Mouse (Mus musculus): ENCODE results near the gene Lrrc7. TPM values are rescaled to one million over a fixed set of nuclear protein-coding genes. Genes with fewer than 3 reads are reported as not detected.

Lrrc7 gene
- polyA plus RNA-seq, 2 experiments, result 1.0 to 1.5 TPM

DNA sequence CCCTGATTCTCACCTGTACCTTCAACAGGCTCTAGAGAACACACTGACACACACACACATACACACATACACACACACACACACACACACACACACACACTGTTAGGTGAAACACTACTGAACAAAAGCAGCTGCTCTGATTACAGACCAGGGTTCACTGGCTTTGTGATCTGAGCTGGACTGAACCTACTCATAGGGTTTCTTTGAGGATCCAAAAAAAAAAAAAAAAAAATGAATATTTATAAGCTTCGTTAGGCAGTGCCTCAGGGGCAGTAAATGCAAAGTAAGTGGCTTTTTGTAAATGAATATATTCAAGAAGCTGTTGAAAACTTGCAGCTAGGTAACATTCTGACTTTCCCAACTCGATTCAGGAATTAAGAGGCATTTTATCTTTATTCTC, 354.2 kb downstream of the Lrrc7 start:
- no peak for TF ChIP-seq POLR2A (IDR thresholded peaks at IDR 0.05; ENCODE audit: borderline replicate concordance, extremely low read depth, insufficient read depth, insufficient read length)
- WGBS, result 45% methylated on average over 2 of the region's 2 CpGs
- H3K9me3 ChIP-seq (ENCODE audit: control insufficient read depth, low read length), result no peaks in the 10 kb centered on the region
- no peak for ATAC-seq (ENCODE audit: low FRiP score, low read depth)
- H3K27me3 ChIP-seq (ENCODE audit: control insufficient read depth, insufficient read depth, low read length), result no peaks in the 10 kb centered on the region
- no peaks in the 10 kb centered on the region for H3K36me3 ChIP-seq (ENCODE audit: control insufficient read depth, insufficient read depth, low read length)
- no peak overlapping the region for H3K4me3 ChIP-seq (replicated peaks; ENCODE audit: low read length)
- no peak overlapping the region for H3K9ac ChIP-seq (ENCODE audit: low read depth, low read length, severe bottlenecking)
- DNase-seq (ENCODE audit: low spot score), result no peak
- no peak overlapping the region for H3K27ac ChIP-seq (replicated peaks; ENCODE audit: low read depth, low read length)
- H3K4me2 ChIP-seq (replicated peaks; ENCODE audit: low read depth, low read length, severe bottlenecking), result no peak overlapping the region
- H3K4me1 ChIP-seq (ENCODE audit: control insufficient read depth, insufficient read depth, low read length), result no peaks in the 10 kb centered on the region; the same call in 1 of the 2 replicates

DNA sequence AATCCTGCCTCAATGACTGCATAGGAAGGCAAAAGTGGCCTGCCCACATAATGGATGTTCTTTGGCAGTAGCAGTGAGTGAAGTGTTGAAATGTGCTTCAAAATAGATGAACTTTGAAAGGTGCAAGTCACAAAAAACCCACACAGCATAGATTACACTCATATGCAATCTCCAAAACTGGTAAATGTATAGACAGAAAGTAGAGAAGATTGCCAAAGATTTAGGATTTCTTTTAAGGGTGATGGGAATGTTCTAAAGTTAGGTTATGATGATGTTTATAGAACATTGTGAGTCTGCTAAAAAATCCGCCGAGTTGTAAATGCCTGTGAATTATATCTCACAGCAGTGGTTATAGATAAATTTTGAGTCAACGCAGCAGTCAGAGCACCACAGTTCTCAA, 359.2 kb downstream of the Lrrc7 start:
- no peaks in the 10 kb centered on the region for H3K27me3 ChIP-seq (ENCODE audit: control insufficient read depth, insufficient read depth, low read length)
- H3K9me3 ChIP-seq (ENCODE audit: control insufficient read depth, low read length), result no peaks in the 10 kb centered on the region
- no peak overlapping the region for H3K4me3 ChIP-seq (replicated peaks; ENCODE audit: low read length)
- no peak overlapping the region for H3K27ac ChIP-seq (replicated peaks; ENCODE audit: low read depth, low read length)
- no peaks in the 10 kb centered on the region for H3K36me3 ChIP-seq (ENCODE audit: control insufficient read depth, insufficient read depth, low read length)
- DNase-seq (ENCODE audit: low spot score) (no peak), ATAC-seq (ENCODE audit: low FRiP score, low read depth) (no peak)
- TF ChIP-seq POLR2A (IDR thresholded peaks at IDR 0.05; ENCODE audit: borderline replicate concordance, extremely low read depth, insufficient read depth, insufficient read length), result no peak
- H3K4me2 ChIP-seq (replicated peaks; ENCODE audit: low read depth, low read length, severe bottlenecking), result no peak overlapping the region
- H3K9ac ChIP-seq (ENCODE audit: low read depth, low read length, severe bottlenecking), result no peak overlapping the region
- no peaks in the 10 kb centered on the region for H3K4me1 ChIP-seq (ENCODE audit: control insufficient read depth, insufficient read depth, low read length)
- 92% methylated on average over 3 of the region's 3 CpGs for WGBS

DNA sequence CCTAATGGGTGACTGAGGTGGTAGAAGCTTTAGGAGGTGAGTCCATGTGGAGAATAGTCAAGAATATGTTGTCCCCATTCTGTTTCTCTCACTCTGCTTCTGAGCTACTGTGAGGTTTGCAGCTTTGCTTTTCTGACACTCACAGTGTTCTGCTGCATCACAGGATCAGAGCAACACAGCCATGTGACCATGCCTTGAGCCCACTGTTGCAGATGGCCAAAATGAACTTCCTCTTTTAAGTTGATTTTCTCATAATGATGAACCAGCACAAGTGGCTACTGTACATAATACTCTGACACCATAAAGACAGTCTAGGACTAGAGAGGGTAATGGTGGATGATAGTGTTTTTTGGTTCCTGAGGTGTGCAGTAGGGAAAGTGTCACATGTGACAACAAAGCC, 366.6 kb downstream of the Lrrc7 start:
- no peak for DNase-seq (ENCODE audit: low spot score)
- no peak overlapping the region for H3K27ac ChIP-seq (replicated peaks; ENCODE audit: low read depth, low read length)
- H3K36me3 ChIP-seq (ENCODE audit: control insufficient read depth, insufficient read depth, low read length), result no peaks in the 10 kb centered on the region
- no peak overlapping the region for H3K4me3 ChIP-seq (replicated peaks; ENCODE audit: low read length)
- no peak for TF ChIP-seq POLR2A (IDR thresholded peaks at IDR 0.05; ENCODE audit: borderline replicate concordance, extremely low read depth, insufficient read depth, insufficient read length)
- no peaks in the 10 kb centered on the region for H3K9me3 ChIP-seq (ENCODE audit: control insufficient read depth, low read length)
- H3K27me3 ChIP-seq (ENCODE audit: control insufficient read depth, insufficient read depth, low read length), result no peaks in the 10 kb centered on the region
- H3K4me1 ChIP-seq (ENCODE audit: control insufficient read depth, insufficient read depth, low read length), result no peaks in the 10 kb centered on the region
- H3K4me2 ChIP-seq (replicated peaks; ENCODE audit: low read depth, low read length, severe bottlenecking), result no peak overlapping the region
- no peak for ATAC-seq (ENCODE audit: low FRiP score, low read depth)
- no peak overlapping the region for H3K9ac ChIP-seq (ENCODE audit: low read depth, low read length, severe bottlenecking)

DNA sequence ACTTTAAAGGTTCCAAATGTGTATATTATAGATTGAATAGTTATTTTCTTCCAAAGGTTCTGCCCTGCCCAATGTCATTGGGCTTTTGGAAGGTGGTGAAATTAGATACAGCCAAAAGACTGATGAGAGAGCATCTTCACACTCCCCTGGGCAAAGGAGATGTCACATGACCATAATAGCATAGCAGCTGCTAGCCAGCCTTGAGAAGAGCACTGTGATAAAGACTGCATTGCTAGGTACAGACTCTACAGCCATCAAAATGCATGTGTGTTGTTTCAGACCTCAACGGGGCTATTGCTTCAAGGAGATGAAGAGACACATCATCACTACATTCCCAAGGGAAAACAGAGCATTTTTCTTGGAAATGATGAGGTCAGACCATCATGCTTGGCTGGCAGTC, 368.8 kb downstream of the Lrrc7 start:
- Histone ChIP-seq H3K27ac (replicated peaks; ENCODE audit: low read depth, low read length) (no peak overlapping the region), H3K4me3 (replicated peaks; ENCODE audit: low read length) (no peak overlapping the region), H3K4me2 (replicated peaks; ENCODE audit: low read depth, low read length, severe bottlenecking) (no peak overlapping the region), H3K9me3 (ENCODE audit: control insufficient read depth, low read length) (no peaks in the 10 kb centered on the region), H3K9ac (ENCODE audit: low read depth, low read length, severe bottlenecking) (no peak overlapping the region), H3K36me3 (ENCODE audit: control insufficient read depth, insufficient read depth, low read length) (no peaks in the 10 kb centered on the region), H3K4me1 (ENCODE audit: control insufficient read depth, insufficient read depth, low read length) (no peaks in the 10 kb centered on the region), H3K27me3 (ENCODE audit: control insufficient read depth, insufficient read depth, low read length) (no peaks in the 10 kb centered on the region)
- DNase-seq (ENCODE audit: low spot score), result no peak
- ATAC-seq (ENCODE audit: low FRiP score, low read depth), result no peak
- TF ChIP-seq POLR2A (IDR thresholded peaks at IDR 0.05; ENCODE audit: borderline replicate concordance, extremely low read depth, insufficient read depth, insufficient read length), result no peak
- 45% methylated on average over 1 of the region's 1 CpGs for WGBS

DNA sequence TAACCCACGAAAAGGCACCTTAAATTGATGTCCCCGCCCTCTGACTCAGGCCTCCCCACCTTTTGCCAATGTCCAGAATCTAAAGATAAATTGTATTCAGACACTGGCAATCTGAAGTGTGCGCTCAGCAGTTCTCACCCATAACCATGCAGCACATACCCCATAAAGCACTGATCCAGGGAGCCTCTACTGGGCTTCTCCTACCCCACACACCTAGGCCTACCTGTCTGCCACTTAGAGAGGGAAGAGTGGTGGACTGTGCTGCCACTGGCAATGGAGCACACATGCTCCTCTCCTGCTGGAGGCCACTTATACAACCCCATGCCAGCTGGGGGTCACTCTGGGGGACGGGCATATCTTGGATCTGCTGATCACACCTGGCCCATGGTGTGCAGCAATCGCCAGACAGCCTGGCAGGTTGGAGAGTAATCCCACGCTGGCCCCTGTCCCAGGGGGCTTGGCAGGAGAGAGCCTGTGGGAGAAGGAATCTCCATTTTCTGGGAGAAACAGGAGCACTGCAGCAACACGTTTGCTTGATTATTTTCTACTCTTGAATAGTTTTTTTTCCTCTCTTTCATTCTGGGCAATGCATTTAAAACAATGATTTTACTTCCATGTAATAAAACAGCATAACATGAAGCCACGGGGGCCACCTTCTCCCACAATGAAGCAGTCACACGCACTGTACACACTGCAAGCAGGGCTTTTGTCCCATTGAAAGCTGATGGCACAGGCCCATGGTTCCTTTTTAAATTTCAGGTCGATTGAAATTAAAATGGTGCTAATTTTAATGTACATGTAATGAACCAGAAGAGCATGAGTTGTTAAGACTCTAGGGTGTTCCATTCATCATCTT, 386.9 kb downstream of the Lrrc7 start:
- Histone ChIP-seq H3K27ac (replicated peaks; ENCODE audit: low read depth, low read length) (no peak overlapping the region), H3K9ac (ENCODE audit: low read depth, low read length, severe bottlenecking) (no peak overlapping the region), H3K4me1 (ENCODE audit: control insufficient read depth, insufficient read depth, low read length) (no peaks in the 10 kb centered on the region), H3K9me3 (ENCODE audit: control insufficient read depth, low read length) (no peaks in the 10 kb centered on the region), H3K36me3 (ENCODE audit: control insufficient read depth, insufficient read depth, low read length) (no peaks in the 10 kb centered on the region), H3K4me3 (replicated peaks; ENCODE audit: low read length) (no peak overlapping the region), H3K4me2 (replicated peaks; ENCODE audit: low read depth, low read length, severe bottlenecking) (no peak overlapping the region), H3K27me3 (ENCODE audit: control insufficient read depth, insufficient read depth, low read length) (no peaks in the 10 kb centered on the region)
- ATAC-seq (ENCODE audit: low FRiP score, low read depth) (no peak), DNase-seq (ENCODE audit: low spot score) (no peak)
- 70% methylated on average over 10 of the region's 10 CpGs for WGBS
- TF ChIP-seq POLR2A (IDR thresholded peaks at IDR 0.05; ENCODE audit: borderline replicate concordance, extremely low read depth, insufficient read depth, insufficient read length), result no peak
